Mouse (Mus musculus) retina, postnatal 7 days (tissue): ENCODE data around the gene Erich2.
A peak's percentile ranks its signal among the peaks of the same experiment; 100 is the strongest.
"Not testable (repeated sequence)": the region's sequence is repeated elsewhere in the genome, so short reads cannot be mapped to it uniquely, and the experiment has no call there.

Experiments
- DNase-seq: peaks from one replicate; pipeline ENCODE4 v3.0.0-alpha.2; 2012; ENCODE audit warnings: low read depth, low spot score

The Erich2 gene

GRCm38 (mm10) chr2:70508496-70508895 lies at the start of gene Erich2:
TSS of gene Erich2 (plus strand) at chr2:70508819.
- DNase-seq = no peak

DNA sequence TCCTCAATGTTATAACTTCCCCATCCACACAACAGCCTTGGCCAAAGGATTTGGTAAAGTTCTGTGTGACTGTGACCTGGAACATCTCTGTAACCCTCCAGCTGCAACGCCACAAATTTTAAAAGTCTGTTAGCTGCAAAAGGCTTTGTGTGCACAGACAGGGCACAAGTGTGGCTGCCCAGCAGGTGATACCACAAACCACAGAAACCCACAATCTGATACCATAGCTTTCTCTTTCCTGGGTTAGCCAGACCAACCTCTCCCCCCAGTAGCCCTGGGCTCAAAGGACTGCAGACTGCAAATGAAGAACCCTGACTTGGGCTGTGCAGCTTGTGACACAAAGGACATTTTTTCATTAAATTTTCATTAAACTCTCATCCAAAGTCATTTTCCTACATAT lies 45.0 kb upstream of the Erich2 start:
- no peak for DNase-seq

DNA sequence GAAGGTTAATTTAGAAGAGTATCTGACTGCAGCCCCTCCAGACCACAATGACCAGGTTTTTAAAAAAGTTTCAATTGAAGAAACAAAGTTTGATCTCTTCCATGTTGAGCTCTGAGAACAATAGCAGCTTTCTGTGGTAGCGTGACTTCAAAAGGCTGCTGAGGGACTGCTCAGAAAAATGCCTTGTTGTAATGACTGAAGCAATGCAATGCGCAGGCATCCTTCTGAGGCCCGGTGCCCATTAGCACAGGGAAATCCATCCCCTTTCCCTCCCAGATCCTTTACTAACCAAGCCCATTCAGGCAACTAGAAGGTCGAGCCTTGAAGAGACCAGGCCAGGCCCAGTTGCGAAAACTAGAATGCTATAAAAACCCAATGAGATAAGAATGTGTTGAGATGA lies 37.5 kb upstream of the Erich2 start:
- DNase-seq = no peak

- DNase-seq = no peak
These were observed 36.6 kb upstream of the Erich2 start for GRCm38 (mm10) chr2:70471861-70472620.

DNA sequence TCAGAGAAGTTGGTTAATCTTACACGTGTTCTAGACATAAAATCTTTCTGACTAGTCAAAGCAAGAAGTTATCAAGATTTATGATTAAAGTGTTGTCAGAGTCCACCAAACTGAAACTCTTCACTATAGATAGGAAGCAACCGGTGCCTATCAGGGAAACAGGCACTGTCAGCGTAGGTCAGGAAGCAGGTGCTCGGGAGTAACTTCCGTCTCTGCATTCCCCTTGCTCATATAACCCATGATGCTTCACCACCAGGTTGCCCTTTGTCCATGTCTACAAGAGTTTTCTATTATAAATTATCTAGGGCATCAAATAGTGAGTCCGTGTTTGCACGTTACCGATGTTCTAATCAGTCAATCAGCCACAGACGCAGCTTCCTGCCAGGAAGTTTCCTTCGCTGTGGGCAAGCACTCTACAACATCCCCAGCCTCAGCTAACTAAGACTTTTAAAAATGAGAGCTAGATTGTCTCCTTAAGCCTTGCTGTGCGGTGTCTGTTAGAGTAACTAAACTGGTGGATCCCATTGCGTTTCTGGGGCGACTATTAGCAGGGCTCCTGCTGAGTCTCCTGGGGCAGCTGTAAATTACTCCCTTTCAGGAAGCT lies 10.8 kb upstream of the Erich2 start:
- DNase-seq = no peak

DNA sequence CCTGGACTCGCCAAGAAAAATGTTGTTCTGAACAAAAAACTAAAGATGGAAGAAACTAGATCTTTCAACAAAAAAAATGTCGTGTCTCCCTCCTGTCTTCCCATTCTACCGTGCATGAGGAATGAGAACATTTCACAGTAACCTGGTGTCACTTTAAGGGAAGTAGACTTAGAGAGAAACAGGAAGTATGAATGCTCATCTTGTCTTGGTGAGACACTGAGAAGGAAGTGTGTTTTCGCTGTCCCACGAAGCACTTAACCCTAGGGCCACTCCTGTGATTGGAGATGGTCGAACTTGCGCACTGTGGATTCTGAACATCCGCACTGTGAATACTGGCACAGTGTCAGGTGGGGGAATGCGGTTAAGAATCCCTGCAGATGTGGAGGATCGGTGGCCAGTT lies 5.2 kb upstream of the Erich2 start:
- no peak for DNase-seq

GRCm38 (mm10) chr2:70505229-70505628 lies 3.4 kb upstream of the Erich2 start:
- no peak for DNase-seq

DNA sequence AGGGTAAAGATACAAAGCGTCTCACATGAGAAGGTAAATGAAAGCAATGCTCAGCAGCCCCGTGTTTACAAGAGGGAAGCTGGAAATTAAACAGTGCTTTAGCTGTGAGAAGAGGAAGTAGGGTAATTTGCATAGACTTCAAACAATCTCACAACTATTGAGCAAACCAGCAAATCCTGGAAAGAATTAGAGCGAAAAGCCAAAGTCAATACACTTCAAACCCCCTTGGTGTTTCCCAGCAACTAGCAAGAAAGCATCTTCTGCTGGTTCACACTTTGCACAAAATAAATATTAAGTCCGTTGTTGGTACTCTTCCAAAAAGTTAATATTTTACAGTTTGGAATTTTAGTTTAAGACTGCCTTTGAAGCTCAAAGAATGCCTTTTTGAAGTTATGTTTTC lies 2.7 kb upstream of the Erich2 start:
- DNase-seq = no peak

GRCm38 (mm10) chr2:70506372-70506771 lies 2.2 kb upstream of the Erich2 start:
- DNase-seq = no peak

GRCm38 (mm10) chr2:70509021-70509632 lies 508 bp downstream of the Erich2 start:
- peak; percentile 65 for DNase-seq

- DNase-seq = not testable (repeated sequence)
These were observed 29.7 kb downstream of the Erich2 start for GRCm38 (mm10) chr2:70538283-70538682.

GRCm38 (mm10) chr2:70550671-70551070 lies 42.1 kb downstream of the Erich2 start:
- no peak for DNase-seq

GRCm38 (mm10) chr2:70551446-70551845 lies 42.8 kb downstream of the Erich2 start:
- DNase-seq = no peak

DNA sequence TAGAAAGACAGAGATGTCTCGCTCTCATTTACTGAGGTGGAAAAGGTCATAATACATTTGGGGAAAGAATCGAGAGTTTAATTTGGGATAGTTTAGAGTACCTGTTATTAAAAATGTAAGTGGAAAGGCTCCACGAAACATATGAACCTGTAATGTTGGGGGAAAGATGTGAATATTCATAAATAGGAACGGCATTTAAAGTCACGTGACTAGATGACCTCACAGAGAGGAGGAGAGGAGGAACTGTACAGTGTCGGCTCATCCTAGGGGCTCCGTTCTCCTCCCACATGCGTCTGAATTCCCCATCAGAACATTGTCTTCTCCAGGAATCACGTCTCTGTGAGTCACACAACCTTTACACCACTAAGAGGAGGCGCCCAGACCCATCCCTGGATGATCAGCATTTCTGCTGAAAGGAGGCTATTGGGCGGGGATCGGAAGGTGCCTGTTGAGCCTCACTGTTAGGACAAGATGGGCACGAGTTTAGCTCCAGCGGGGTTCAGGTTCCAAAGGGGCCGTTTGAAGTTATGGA lies 43.5 kb downstream of the Erich2 start:
- DNase-seq = no peak

GRCm38 (mm10) chr2:70552772-70553171 lies 44.2 kb downstream of the Erich2 start, which contains the start of gene Gad1:
TSS of gene Gad1 (plus strand) at chr2:70553072.
- no peak for DNase-seq

DNA sequence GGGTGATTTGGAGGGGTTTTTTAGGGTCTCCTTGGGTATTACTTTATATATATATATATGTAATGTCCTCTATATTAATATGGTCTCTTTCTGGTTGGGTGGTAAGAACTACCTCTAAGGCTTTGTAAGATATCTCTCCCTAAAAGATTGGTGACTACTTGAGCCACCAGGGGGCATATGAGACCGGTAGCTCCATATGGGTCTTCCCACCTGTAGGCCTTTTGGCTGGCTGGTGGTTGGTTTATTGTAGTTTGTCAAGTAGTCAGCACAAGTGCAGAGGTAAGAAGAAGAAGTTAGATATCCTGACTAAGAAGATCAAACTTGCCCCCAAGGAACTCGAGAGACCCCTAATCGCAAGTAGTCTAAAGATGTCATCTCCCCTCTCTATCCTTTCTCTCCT lies 45.2 kb downstream of the Erich2 start:
- no peak for DNase-seq

- peak; percentile 84 for DNase-seq
These were observed 49.7 kb downstream of the Erich2 start for GRCm38 (mm10) chr2:70558112-70558842.

GRCm38 (mm10) chr2:70558843-70559451 lies 50.3 kb downstream of the Erich2 start:
- no peak for DNase-seq

DNA sequence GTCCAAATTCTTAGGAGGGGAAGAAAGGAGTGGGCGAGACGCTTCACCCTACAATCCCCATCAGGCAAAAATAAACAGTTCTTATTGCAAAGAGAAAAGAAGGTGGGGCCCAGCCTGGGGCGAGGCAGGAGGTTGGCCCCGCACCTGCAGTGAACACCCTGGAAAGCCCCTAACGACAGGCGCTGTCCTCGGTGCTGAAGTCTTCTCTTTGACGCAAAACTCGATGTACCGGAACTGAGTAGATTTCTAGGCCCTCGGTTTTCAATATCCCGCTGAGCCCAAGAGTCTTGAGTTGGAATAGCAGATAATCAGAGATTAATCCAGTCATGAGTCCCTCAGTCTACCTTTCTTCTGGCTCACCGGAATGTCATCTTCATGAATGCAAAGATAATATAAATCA lies 50.9 kb downstream of the Erich2 start:
- DNase-seq = no peak

DNA sequence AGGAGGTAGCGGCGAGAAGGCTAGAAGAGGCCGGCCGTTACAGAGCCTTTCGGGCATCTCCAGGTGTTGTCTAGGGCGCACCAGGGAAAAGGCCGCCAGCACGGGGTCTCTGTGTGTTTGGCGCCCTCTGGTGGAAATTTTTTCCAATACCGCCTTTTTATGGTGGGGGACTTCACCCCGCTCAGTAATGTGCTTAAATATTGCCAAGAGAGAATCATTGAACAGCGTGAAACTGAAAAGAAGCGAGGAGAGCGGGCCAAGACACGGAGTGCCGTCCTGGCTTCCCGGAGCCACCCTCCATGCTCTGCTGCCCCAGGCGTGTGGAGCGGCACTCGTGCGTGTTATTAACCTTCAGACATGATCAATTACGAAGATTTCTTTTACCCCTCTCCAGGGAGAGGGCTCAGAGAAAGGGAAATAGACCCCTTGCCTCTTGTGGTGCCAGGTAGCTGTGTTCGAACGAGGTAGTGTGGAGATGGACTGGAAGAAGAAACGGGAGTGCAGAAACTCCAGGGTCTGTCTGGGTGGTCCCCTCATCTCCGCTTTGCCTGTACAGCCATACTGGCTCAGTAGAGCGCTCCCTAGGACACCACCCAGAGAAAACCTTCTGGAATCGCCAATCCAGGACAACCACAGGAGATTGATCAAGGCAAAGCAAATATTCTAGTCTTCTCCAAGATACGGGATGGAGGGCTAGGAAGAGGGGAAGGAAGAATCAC lies 52.6 kb downstream of the Erich2 start:
- no peak for DNase-seq

- no peak for DNase-seq
These were observed 53.4 kb downstream of the Erich2 start for GRCm38 (mm10) chr2:70562011-70562491.
